Mouse (Mus musculus) natural killer cell, adult 2 months (primary cell): ENCODE data around the gene Kcne1l.

ENCODE experiments used
- DNase-seq, 2 experiments: peaks; one replicate each; pipeline ENCODE4 v3.0.0; 2022; ENCODE audit warnings: low spot score in 2 of 2

Kcne1l gene

GRCm38 (mm10) chrX:142305869-142306581 is at the start of gene Kcne1l:
Gene Kcne1l (minus strand): TSS chrX:142306294.
- no peak for DNase-seq

DNA sequence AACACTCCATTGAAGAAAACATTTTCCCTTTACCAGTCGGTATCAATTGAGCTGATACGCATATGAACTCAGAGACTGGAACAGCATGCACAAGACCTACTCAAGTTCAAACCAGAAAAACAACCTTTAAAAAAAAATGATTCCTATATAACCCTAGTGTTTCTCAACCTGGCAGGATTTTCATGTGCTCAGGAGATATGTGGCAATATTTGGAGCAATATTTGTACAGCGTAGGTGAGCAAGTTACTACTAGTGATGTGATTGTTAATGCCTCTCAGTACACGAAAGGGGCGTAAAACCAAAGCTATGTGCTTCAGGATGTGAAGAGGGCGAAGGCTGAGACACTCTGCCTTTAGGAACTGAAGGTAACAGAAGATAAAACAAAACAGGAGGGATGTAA is 30.1 kb upstream of the Kcne1l start:
- DNase-seq = no peak

GRCm38 (mm10) chrX:142335502-142335901 is 29.4 kb upstream of the Kcne1l start:
- DNase-seq = no peak

- no peak for DNase-seq
Observed at GRCm38 (mm10) chrX:142325760-142326159, 19.7 kb upstream of the Kcne1l start.

GRCm38 (mm10) chrX:142316106-142316505 is 10.0 kb upstream of the Kcne1l start:
- DNase-seq = no peak

DNA sequence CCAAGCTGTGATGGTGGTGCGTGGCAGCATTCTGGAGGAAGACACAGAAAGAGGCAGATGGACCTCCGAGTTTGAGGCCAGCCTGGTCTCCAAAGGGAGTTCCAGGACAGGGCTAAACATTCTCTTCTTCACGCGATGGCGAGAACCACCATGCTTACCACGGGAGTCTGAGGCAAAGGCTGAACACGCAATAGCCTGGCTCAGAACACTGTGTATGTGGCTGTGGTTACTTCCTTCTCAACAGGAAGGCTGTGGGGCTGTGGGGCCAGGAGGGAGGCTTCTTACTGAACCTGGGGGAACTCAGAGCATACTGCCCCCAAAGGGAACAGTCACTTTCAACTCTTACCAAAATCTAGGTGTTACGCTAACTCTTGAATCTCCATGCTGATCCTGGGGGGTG is 9.2 kb upstream of the Kcne1l start:
- no peak for DNase-seq

DNA sequence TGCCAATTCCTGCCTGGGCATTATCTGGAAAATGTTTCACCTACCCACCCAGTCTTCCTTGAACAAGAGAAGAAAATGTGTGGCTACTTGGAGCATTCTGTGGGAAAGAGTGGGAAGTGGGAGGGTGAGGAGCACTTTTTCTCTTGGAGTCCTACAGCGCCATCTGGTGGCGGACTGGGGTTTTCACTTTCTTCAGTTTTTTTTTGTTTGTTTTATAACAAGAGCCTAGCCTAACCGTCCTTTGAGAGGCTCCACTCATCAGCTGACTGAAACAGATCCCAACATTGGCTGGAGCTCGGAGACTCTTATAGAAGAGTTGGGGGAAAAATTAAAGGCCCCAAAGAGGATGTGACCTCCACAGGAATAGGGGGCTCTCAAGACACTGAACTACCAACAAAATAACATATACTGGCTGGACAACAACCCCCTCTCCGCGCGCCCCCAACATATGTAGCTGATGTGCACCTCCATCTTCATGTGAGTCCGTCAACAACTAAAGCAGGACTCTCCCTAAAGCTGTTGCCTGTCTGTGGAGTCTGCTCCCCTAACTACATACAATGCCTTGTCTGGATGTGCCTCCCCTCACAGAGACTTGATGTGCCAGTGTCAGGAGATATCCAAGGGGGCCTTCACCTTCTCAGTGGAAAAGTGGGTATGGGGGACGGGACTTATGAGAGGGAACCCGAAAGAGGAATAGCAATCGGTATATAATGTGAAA is 8.4 kb upstream of the Kcne1l start:
- peak; percentile 7 to 10 for DNase-seq

DNA sequence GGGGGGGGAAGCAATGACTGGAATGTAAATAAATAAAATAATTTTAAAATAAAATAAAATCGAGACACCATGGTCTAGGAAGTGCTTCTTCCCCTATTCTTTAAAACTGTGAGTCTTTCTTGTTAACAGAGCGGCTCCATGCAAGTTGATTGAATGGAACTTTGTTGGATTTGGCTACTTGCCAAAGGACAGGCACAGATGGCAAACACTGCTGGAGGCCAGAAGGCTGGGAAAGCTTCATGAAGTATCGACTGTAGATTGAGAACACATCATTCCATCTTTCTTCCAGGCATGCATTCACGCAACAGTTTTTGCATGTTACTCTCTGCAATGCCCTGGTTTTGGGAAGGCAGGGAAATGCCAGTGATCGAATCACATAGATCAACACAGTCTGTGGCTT is 4.3 kb upstream of the Kcne1l start:
- DNase-seq = no peak

DNA sequence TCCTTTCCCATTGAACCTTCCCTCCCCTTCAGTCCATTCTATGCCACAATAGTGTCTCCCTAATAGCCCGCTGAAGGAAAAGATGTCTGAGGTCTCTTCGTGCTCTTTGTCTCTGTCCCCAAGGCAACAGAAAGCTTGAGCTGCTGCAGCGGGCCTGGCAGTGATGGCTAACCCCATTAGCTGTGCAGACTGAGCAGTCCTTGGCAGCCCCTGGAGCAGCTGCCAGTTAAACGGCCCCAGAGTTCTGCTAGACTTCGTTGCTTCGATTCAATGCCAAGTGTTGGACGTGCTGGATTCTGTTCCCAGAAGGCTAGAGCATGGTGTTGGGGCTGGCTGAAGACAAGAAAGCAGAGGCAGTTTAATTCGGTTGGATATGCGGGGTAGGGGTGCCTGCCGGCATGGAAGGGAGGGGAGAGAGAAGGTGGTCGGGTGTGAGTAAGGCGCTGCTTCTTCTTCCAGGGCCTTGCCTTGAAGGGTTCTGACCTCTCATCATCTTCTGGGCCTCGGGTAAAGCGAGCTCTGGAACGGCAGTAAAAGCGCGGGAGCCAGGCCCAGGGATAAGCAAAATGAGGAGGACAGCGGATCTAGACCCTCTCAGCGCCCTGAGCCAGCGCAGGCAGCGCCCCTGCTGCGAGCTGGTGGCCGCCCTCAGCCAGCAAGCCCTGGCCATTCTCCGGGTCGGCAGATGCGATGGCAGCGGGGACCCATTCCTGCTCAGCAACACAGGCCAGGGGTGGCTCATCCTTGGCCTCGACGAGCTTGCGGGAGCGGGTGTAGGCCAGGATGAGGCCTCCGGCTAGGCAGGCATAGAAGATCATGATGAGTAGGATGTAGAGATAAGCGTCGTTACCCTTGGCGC is 855 bp downstream of the Kcne1l start:
- no peak for DNase-seq

DNA sequence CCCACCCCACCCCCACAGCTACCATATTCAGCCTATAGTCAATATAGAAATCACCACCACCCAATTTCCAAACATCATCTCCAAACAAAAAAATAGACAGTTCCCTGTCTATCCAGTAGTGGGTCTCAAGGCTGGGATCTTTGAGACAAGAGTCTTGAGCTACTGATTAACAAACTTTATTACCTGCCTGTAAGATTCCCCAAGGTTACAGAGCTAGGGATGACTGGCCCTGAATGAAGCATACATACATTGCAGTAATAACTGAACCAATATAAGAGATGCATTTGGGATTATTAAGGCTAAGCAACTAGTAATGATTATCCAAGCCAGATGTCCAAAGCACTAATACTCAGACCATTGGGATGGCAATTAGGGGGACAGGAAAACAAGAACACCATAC is 1.5 kb downstream of the Kcne1l start:
- DNase-seq = no peak

DNA sequence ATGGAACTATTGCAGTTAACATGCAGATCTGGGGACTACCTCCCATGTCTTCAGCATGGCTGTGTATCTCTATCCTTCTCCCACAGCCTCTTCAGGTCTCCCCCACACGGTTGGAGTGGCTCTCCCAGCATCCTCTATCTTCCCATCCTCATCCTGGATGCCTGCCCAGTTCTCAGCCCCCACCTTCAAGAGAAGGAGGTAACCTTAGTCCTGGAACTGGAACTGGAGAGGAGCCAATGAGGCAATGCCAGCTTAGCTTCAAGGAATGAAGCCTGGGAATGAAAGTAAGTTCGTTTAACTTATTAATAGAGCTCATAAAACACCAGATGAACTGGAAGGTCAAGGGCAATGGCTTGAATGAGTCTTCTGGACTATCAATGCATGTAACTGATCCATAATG is 2.6 kb downstream of the Kcne1l start:
- DNase-seq = no peak

GRCm38 (mm10) chrX:142285905-142286304 is 20.2 kb downstream of the Kcne1l start:
- DNase-seq = no peak

- DNase-seq = no peak
Observed at GRCm38 (mm10) chrX:142276573-142276972, 29.5 kb downstream of the Kcne1l start.

DNA sequence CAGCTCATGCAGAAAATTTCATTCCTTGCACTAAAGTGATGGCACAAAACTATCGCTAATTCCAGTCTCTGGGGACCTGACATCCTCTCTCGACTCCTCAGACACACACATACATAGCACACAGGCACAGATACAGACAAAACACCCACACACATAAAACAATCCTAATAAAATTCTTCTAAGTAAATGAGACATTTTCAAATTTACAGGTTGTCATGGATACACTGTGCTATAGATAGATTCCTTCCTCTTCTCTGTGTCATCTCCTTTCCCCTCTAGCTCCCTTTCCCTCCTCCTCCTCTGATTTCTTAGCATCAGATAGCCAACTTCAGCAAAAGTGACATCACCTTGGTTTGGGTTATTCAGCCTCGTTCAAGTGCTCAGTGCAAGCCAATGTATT is 30.1 kb downstream of the Kcne1l start:
- DNase-seq = no peak
